Mouse (Mus musculus): ENCODE measurements around the gene Ywhaq.
"Not testable (repeated sequence)": the region's sequence is repeated elsewhere in the genome, so short reads cannot be mapped to it uniquely, and the experiment has no call there.

Gene Ywhaq

DNA sequence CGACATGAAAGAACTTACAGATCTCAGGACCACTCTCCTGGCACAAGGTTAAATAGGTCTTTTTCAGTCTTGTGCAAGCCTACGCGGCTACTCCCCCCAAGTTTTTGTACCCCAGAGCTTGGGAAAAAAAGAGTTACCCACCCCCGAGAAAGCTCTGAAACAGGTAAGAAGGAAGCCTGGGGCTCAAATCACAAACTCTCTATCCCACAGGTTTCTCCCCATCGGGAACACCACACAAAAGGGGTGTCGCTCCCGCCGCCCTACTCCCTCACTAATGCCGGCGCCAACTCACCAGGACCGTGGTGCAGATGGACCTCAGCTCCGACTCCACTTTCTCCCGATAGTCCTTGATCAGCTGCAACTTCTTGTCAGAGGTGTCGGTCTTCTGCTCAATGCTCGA, 931 bp downstream of the Ywhaq start:
- ATAC-seq (ENCODE audit: insufficient number of reproducible peaks, low FRiP score, low TSS enrichment): no peak

DNA sequence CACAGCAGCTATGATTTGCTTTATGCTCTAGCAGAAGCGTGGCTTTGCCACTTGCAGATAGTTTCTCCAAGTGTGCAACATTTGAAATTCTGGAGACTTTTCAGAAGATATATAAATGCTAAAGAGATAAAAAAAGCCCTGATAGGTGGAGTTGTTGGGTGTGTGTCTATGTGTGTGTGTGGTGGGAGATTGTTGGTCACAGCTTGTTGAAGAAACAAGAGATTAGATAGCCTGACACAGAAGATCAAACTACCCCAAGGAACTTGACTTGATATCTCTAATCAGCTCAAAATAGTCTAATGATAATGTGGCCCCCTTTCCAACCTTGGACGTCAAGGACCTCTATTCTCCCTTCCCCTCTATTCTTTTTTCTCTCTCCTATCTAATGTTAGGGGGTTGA, 6.8 kb downstream of the Ywhaq start:
- no peak for ATAC-seq (ENCODE audit: insufficient number of reproducible peaks, low FRiP score, low TSS enrichment)

- ATAC-seq (ENCODE audit: insufficient number of reproducible peaks, low FRiP score, low TSS enrichment): no peak
Measured at GRCm38 (mm10) chr12:21409651-21410050, 7.8 kb downstream of the Ywhaq start.

GRCm38 (mm10) chr12:21408789-21409367, 8.6 kb downstream of the Ywhaq start:
- no peak for ATAC-seq (ENCODE audit: insufficient number of reproducible peaks, low FRiP score, low TSS enrichment)

DNA sequence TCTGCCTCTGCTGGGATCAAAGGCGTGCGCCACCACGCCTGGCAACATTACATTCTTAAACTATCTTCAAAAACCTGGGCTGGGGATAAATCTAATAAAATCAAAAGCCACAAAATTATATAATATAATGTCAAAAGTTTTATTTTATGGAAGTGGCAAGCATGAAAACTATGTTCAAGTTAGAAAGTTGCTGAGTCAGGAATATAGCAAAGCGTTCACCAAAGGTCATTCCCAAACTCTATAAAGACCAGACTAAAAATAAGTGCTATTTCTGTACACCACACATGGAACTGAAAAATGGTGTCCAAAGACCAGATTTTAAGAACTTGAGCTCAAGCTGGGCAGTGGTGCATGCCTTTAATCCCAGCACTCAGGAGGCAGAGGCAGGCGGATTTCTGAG, 14.7 kb downstream of the Ywhaq start:
- ATAC-seq (ENCODE audit: insufficient number of reproducible peaks, low FRiP score, low TSS enrichment): no peak

DNA sequence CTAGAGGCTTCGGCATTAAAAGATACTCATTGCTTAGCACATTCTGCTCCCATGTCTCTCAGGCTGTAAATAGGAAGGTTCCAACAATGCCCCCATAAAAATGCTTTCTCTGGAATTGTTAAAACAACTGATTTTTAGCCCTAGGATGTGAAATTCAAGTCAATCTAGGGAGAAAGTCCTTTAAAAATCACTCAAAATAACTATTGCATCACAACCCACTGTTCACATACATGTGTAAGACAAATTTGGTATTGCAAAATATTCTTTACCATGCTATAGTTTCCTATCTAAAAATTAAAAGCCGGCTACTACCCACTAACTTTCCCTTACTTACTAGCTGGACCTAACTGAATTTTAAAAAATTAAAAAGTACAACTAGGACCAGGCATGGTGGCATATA, 31.2 kb downstream of the Ywhaq start:
- ATAC-seq (ENCODE audit: insufficient number of reproducible peaks, low FRiP score, low TSS enrichment): no peak

DNA sequence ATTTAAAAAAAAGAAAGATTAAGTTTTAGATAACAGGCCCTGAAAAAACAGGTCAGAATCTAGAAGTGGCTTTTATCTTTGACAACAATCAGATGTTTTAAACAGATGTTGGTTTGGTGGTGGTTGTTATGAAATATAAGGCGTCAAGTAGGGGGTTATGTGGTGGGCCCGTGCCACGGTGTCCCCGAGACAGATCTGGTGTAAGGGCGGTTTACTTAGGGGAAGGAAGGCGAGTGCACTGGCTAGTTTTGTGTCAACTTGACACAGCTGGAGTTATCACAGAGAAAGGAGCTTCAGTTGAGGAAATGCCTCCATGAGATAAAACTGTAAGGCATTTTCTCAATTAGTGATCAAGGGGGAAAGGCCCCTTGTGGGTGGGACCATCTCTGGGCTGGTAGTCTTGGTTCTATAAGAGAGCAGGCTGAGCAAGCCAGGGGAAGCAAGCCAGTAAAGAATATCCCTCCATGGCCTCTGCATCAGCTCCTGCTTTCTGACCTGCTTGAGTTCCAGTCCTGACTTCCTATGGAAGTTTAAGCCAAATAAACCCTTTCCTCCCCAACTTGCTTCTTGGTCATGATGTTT, 38.6 kb downstream of the Ywhaq start:
- ATAC-seq (ENCODE audit: insufficient number of reproducible peaks, low FRiP score, low TSS enrichment): not testable (repeated sequence)

DNA sequence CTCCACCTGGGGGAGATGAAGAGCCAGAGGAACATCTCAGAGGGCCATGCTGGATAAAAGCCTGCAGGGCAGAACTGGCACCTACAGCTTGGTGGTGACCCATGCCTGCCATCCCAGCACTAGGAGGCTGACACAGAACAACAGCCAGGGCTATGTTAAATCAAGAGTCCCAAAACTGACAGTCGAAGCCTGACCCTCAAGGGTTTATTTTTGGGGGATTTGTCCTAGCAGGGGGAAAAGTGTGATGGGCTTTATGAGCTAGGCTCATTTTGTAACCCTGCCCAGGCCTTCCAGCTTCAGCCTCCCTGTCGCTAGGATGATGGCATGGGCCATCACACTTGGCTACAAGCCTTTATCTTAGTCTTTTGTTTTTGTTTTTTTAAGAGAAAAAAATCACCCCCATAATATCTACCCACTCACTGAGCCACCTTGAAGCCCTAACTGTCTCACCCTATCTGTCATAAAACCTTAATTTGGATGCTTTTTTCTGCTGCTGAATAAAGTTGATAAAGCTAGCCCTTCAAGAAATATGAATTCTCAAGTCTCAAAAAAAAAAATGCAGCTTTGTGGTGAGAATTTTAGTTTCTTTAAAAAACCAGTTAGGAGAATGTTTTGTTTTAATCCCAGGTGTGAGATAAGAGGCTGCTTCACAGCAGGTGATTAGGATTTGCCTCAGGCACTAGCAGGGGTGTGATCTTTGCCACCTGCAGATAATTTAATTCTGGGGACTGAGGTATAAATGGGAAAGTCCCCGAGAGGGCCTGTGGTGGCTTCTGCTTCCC, 41.9 kb downstream of the Ywhaq start:
- ATAC-seq (ENCODE audit: insufficient number of reproducible peaks, low FRiP score, low TSS enrichment): no peak

DNA sequence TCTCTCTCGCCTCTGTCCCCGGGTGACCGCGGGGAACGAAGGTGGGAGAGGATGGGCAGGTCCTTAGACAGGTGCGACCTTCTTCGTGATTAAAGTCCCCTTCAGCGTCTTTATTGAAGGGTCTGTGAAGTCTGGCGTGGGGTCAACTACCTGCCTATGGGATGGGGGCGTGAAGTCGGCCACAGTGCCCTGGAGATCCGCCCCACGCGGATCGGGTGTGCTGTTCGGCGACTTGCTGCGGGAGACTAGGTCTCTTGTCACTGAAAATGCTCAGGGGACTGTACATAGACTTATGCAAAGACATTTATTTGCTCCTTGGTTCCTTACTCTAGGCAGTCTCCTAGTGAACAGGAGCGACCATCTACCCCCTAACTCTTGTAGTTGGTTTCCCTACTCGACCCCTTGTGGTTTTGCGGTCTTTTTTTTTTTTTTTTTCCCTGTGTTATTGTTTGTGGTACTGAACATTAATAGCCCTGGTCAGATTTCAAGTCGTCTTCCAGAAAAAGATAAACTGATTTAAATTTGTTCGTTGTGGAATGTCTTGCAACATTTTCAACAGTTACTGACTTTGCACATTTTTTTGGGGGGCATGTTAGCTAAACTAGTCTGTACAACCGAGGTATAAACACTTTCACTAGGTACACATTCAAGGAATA, 43.5 kb downstream of the Ywhaq start:
- no peak; the same call in 1 of the 2 replicates for ATAC-seq (ENCODE audit: insufficient number of reproducible peaks, low FRiP score, low TSS enrichment)

- ATAC-seq (ENCODE audit: insufficient number of reproducible peaks, low FRiP score, low TSS enrichment): peak; percentile 99
Measured at GRCm38 (mm10) chr12:21373100-21373819, 44.2 kb downstream of the Ywhaq start, which contains the start of gene Adam17. Gene Adam17, minus strand, starts transcription at chr12:21373632.

GRCm38 (mm10) chr12:21370035-21370611, 47.3 kb downstream of the Ywhaq start:
- no peak for ATAC-seq (ENCODE audit: insufficient number of reproducible peaks, low FRiP score, low TSS enrichment)

- ATAC-seq (ENCODE audit: insufficient number of reproducible peaks, low FRiP score, low TSS enrichment): no peak
Measured at GRCm38 (mm10) chr12:21369087-21369410, 48.4 kb downstream of the Ywhaq start.

DNA sequence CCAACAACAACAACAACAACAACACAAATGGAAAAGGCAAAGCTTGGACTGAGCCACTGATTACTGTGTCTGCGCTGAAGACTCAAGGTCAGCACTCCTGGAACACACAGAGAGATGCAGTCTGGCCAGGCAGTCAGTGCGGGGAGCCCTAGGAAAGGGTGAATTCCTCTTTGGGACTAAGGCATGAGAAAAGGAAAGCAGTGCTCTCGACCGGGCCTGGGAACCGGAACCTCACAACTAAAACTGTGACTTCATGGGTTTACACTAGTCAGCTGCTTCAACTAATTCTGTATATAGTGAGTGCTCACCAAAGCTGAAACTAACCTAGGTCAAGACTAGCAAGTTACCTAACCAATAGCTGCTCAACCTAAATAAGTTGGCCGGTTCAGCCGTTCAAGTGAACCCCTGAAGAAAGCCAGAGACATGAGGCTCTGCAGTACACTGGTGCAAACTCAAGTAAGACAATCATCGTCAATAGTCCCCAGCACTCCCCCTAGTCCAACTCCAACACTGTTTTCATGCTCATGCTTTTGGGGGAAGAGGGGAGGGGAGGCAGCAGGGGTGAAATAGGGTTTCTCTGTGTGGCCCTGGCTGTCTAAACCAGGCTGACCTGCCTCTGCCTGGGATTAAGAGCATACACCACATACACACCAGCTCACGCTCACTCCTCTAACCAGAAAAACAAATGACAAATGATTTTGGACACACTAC, 48.9 kb downstream of the Ywhaq start:
- no peak for ATAC-seq (ENCODE audit: insufficient number of reproducible peaks, low FRiP score, low TSS enrichment)

DNA sequence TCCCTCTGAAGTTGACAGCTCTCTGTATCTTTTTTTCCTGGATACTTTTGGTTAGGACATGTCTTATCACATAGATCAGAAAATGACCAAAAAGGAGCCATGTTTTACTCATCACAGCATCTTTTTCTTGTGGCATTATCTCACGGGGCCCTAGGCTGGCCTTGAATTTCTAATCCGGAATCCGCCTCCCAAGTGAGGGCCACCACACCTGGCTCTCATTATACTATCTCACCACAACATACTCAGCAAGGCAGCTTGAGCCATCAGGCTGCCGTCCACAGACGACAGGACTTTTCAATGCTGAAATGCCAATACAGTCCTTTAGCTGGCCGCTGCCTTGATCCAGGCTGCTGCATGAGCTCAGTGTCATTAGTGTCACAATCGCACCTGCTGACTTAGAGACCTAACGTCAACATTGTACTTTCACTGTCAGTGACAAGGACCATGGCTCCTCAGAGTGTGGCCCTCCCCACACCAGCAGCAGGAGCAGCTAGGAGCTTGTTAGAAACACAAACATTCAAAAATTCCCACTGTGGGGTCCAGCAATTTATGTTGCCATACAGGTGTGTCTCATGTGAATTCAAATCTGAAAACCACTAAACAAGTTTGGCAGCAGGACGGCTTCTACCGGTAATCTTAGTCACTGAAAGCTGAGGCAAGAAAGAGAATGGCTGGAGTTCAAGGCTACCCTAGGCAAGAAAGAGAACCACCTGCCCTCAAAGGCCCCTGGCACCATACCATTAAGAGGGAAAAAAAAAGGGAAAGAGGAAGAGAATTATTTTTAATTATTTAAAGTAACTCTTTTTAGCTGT, 52.6 kb downstream of the Ywhaq start:
- ATAC-seq (ENCODE audit: insufficient number of reproducible peaks, low FRiP score, low TSS enrichment): no peak

DNA sequence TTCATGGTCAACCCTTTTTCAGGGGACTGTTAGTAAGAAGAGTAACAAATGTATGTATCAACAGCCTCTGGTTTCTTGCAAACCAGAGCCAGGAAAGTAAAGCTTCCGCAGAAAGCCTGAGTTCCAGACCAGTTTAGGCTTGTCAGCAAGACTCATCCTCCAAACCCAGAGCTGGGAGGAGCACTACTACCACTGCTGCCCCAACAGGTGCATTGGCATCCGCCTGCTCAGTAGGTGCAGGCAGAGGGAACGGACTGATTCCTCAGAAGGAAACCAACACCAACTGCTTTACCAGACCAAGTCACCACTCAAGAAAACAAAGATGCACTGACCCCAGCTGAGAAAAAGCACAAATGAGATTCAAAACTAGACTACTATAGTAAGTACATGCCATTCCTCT, 54.2 kb downstream of the Ywhaq start:
- no peak for ATAC-seq (ENCODE audit: insufficient number of reproducible peaks, low FRiP score, low TSS enrichment)

DNA sequence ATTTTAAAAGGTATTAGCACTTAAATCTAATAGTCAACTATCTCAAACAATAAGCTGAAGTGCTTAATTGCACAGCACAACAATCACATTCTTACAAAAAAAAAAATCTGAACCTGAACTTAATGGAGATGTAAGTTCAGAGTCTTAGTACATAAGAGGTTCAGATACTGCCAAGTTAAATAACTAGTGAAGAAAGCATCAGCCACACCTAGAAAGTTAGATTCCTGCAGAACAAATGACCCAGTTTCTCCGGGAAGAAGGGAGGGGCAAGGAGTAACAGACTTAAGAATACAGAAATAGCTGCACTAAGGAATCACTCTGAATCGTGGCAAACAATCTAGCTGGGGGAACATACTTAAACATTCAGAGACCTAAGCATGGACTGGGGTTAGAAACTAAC, 54.8 kb downstream of the Ywhaq start:
- no peak for ATAC-seq (ENCODE audit: insufficient number of reproducible peaks, low FRiP score, low TSS enrichment)

DNA sequence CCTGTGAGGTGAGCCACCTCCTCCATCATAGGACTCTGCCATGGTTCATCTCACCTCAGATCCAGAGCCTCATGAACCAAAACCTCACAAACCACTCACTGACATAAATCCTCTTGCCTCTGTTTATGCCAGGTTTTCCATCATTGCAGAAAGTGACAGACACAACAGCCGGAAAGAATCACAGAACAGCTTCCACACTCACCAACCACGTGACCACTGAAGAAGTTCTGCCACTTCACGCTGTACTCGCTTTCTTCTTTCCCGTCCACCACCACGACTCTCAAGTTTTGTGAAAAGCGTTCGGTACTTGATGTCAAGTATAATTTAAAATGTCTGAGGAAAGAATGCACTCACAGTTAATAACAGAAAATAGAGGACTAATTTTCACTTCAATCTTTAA, 63.8 kb downstream of the Ywhaq start:
- no peak for ATAC-seq (ENCODE audit: insufficient number of reproducible peaks, low FRiP score, low TSS enrichment)

DNA sequence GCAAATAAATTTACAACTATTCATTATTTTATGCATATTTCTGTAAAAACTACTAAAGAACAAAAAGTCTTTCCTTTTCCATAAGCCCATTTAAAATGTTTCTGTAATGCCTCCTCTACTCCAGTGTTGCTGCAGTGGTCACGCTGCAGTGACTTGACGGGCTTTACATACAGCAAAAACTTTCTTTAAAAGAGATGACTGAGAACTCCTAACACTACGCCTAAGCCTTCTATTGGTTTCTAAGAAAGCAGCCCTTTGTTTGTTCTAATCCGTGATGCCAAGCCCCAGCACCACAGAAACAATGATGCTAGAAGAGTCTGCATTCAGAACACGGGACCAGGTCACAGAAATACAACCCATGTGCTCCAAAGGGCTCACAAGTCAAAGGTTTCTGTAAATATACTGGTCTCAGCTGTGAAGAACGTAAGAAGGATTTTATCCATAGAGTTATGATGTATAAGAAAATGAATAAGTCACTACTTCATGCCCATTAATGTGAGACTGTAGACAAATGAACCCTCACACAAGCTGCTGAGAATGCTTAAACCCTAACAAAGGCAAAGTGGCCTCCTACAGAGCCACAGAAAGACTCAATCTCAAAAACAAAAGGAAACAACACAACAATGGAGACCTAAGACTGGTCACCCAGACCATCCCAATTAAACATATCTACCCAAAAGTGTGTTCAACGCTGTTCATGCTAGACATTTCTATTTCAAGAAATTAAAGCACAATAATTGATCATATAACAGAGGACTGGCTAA, 67.1 kb downstream of the Ywhaq start:
- no peak for ATAC-seq (ENCODE audit: insufficient number of reproducible peaks, low FRiP score, low TSS enrichment)
